Mouse (Mus musculus) adrenal gland, postnatal 36 days (tissue): ENCODE results near the gene Ddx39b. TPM values are rescaled to one million over a fixed set of nuclear protein-coding genes. Genes with fewer than 3 reads are reported as not detected.
A peak's percentile ranks its signal among the peaks of the same experiment; 100 is the strongest.

Source experiments
- DNase-seq, 2 experiments: peaks; one replicate each; pipeline ENCODE4 v3.0.0; 2021; ENCODE audit warnings: mixed read lengths in 1 of 2
- long read RNA-seq, 2 experiments: library from polyadenylated mRNA; stranded (forward); transcript quantifications; one replicate each; pipeline ENCODE4 v2.0.0; 2021; ENCODE audit warnings: borderline sequencing depth in 2 of 2
- total RNA-seq, 2 experiments: library from RNA; stranded (reverse); gene quantifications; 2 replicates each; pipeline ENCODE4 v1.2.3; 2021

The Ddx39b gene
- 100 to 1,000 TPM; 199 to 225 TPM for total RNA-seq
- long read RNA-seq, experiment 1, transcript Ddx39b-201 (11 exons, 1,739 nt), result major isoform, 198 of 251 reads
- long read RNA-seq, experiment 1, transcript Ddx39b-203 (10 exons, 2,848 nt), result minor isoform, 10 of 251 reads
- long read RNA-seq, experiment 1, partial matches to known transcripts, result 22 of 251 reads
- long read RNA-seq, experiment 1, other reads (novel, unspliced or antisense), result 21 of 251 reads
- long read RNA-seq, experiment 2, transcript Ddx39b-201 (11 exons, 1,739 nt), result major isoform, 73 of 88 reads
- long read RNA-seq, experiment 2, partial matches to known transcripts, result 9 of 88 reads
- long read RNA-seq, experiment 2, other reads (novel, unspliced or antisense), result 5 of 88 reads

- DNase-seq, result peak; percentile 97 to 98
Observed at GRCm38 (mm10) chr17:35241305-35242014, at the start of gene Ddx39b. Gene Ddx39b (plus strand): TSS chr17:35241746.

- peak in 1 of 2 experiments; percentile 37 for DNase-seq
Observed at GRCm38 (mm10) chr17:35192924-35193323, 48.6 kb upstream of the Ddx39b start.

DNA sequence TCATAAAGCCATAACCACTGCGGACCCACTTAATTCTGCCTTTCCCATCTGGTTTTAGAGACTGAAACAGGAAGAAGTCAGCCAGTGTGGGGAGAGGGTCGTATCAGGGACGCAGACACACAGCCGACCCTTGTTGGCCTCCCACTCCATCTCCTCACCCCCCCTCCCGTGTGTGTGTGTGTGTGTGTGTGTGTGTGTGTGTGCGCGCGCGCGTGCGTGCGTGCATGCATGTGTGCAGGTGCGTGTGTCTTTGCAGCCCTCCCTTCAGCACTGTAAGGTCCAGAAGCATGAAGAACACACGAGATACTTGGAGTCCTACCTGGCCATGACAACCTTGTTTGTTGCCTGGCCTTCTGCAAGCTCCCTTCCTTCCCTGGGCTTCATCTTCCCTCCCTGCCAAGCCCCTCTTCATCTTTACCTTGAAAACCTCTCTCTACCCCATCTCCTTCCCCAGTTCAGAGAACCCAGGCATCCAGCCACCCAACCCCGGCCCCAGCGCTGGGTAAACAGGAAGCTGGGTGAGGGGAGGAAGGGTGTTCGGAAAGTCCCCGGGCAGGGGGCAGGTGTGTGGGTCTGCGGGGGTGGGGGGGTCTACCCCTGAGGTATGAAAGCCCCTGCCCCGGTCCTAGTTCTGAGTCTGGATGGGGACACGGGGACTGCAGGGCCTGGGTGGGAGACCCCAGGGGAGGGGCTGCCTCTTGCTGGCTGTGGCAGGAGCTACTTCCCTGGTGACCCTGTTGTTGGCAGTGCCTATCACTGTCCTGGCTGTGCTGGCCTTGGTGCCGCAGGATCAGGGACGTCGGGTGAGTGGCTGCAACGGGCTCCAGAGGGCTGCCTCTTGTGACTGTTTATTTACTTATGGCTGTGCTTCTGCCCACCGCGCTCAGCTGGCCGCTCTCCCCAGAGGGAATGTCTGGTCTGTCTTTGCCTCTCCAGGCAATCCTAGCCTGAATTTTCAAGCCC lies 47.4 kb upstream of the Ddx39b start, which contains the start of gene Ltb:
Ltb (plus strand) TSS at position 559 of the 963 bp plus-strand sequence.
- DNase-seq, result peak; percentile 67 to 71

DNA sequence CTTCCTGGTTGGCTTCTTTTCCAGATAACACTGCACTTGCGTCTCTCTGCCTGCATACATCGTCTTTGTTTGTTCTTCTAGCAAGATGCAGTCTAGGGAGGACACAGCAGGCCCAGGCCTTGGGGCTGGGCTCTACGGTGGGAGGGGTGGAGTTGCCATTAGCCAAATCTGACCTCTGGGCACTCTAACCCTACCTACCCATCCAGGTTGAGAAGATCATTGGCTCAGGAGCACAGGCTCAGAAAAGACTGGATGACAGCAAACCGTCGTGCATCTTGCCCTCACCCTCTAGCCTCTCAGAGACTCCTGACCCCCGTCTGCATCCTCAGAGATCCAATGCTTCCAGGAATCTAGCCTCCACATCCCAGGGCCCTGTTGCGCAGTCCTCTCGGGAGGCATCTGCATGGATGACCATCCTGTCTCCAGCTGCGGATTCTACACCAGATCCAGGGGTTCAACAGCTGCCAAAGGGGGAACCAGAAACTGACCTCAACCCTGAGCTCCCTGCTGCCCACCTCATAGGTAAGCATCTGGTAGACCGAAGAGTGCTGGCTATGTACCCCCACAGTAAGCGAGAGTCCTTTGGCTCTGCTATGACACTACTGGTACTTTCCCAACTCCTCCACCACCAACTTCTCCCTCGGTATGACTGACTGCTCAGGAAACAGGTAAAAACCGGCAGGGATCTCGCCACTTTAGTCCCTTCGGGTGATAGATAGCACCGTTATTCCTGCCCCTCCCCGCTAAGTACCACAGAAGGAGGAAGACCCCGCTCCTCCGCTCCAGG lies 46.5 kb upstream of the Ddx39b start:
- no peak for DNase-seq

- peak; percentile 88 to 92 for DNase-seq
Observed at GRCm38 (mm10) chr17:35195631-35196320, 45.8 kb upstream of the Ddx39b start.

GRCm38 (mm10) chr17:35196321-35196641 lies 45.3 kb upstream of the Ddx39b start:
- no peak for DNase-seq

- no peak for DNase-seq
Observed at GRCm38 (mm10) chr17:35197126-35197525, 44.4 kb upstream of the Ddx39b start.

DNA sequence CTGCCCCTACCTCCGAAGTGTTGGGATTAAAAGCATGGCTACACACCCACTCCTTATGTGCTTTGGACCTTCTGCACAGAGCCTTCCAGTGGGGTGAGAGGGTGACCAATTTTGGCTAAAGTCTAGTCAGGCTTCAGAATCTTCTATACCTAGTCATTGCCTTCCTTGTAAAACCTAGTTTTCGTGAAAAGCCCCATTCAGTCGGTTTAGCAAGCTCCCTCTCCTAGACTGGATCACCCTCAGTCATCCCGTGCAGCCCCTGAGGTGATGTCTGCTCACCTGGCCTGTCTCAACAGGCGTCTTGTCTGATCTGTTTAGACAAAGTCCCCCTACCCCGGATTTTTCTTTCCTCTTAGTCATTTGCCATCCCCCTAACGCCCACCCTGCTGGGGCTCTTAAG lies 43.5 kb upstream of the Ddx39b start:
- no peak for DNase-seq

GRCm38 (mm10) chr17:35198946-35199345 lies 42.6 kb upstream of the Ddx39b start:
- no peak for DNase-seq

DNA sequence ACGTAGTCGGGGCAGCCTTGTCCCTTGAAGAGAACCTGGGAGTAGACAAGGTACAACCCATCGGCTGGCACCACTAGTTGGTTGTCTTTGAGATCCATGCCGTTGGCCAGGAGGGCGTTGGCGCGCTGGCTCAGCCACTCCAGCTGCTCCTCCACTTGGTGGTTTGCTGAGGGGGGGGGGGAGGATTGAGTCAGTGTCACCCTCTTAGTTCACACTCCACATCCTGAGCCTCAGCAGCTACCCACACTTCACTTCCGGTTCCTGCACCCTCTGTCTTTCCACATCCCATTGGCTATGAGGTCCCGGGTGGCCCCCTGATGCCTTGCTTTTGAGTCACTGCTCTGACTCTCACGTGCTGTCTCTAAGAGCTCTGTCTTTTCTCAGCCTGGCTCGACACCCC lies 41.1 kb upstream of the Ddx39b start:
- no peak for DNase-seq

DNA sequence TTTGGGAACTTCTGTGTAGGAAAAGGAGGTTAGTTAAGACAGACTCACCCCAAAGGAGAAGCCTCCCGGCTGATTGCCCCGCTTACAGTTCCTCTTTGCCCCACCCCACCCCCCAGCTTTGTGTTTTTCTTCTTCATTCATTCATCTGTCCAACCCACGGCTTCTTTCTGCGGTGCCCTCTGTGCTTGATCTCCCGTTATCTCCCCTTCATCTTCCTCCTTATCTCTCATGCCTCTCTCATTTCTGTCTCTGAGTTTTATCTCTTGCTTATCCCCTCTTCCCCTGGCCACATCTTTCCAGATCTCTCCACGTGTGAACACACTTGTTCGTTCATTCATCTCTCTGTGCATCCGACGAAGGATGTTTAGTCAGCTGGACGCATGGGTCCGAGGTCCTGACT lies 40.4 kb upstream of the Ddx39b start:
- no peak for DNase-seq

DNA sequence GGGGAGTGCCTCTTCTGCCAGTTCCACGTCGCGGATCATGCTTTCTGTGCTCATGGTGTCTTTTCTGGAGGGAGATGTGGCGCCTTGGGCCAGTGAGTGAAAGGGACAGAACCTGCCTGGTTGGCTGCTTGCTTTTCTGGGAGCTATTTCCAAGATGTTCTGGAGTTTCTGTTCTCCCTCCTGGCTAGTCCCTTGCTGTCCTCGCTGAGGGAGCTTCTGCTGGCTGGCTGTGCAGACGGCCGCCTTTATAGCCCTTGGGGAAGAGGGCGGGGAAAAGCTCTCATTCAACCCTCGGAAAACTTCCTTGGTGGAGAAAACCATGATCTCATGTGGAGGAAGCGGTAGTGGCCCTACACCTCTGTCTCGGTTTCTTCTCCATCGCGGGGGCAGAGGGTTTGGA lies 39.8 kb upstream of the Ddx39b start, which contains the start of gene Tnf:
Tnf (minus strand) TSS at position 221 of the 400 bp plus-strand sequence.
- peak; percentile 51 to 69 for DNase-seq

GRCm38 (mm10) chr17:35202442-35202841 lies 39.1 kb upstream of the Ddx39b start:
- DNase-seq, result no peak

GRCm38 (mm10) chr17:35204494-35205379 lies 36.8 kb upstream of the Ddx39b start, which contains the start of gene Lta:
Gene Lta (minus strand): TSS chr17:35205351.
- no peak for DNase-seq

GRCm38 (mm10) chr17:35205380-35205769 lies 36.2 kb upstream of the Ddx39b start:
- no peak for DNase-seq

- no peak for DNase-seq
Observed at GRCm38 (mm10) chr17:35209785-35210535, 31.6 kb upstream of the Ddx39b start.

DNA sequence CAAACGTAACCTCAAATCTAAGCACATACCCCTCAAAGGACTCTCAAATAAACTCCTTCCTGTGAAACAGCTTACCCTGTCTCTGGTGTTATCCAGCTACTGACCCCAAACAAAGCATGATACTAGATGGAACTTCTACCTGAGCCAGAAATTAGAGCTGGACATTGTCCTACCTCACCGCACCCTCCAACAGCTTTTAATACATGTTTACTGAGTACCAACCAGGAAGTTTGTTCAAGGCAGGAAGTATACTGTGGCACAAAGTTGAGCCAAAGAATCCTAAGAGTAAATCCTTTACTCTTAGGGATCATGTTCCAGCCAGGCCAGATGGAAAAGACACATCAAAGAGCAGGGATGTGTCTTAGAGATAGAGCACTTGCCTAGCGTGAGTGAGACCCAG lies 31.0 kb upstream of the Ddx39b start:
- DNase-seq, result no peak

DNA sequence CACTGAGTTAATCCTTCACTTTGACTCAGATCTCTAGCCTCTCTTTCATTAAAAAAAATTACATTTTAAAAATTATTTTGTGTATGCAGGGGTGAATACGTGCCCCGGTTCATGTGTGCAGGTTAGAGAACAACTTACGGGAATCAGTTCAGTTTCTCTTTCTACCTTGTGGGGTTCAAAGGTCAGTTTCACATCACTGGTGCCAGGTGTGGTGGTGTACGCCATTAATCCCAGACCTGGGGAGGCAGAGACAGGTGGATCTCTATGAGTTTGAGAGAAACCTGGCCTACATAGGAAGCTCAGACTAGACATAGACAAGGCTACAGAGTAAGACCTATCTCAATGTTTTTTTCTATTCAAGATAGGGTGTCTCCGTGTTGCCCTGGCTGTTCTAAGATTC lies 28.5 kb upstream of the Ddx39b start:
- DNase-seq, result no peak
